Comparison of ENCODE assay signal across 8 mouse cellular contexts in the genomic region with DNA sequence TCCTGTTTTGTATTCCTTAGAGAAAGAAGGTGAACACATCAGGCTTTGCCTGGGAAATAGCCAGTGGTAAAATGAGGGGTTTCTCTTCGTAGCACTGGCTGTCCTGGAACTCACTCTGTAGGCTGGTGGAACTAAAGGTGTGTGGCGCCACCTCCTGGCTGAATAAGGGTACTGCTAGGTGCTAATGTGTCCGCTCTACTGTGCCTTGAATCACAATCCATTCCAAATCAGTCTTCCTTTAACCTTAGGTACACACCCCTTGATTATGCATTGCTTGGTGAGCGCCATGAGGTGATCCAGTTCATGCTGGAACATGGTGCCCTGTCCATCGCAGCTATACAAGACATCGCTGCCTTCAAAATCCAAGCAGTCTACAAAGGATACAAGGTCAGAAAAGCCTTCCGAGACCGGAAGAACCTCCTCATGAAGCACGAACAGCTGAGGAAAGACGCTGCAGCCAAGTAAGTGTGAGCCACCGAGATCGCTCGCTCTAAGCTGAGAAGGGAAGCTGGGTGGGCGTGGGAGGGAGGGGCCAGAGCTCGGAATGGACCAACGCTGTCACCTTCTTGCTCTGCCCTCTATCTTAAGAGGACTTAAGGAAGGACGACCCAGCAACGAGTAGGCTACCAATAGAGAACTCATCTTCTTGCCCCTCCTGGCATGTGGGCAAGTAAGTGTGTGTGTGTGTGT.
DNase-seq lines count a peak whose midpoint lies in the region; ATAC-seq and TF ChIP-seq lines count a peak whose summit lies in the region.

No protein-coding gene starts in this region.

- no peaks in the 10 kb centered on the region for H3K36me3 ChIP-seq in heart, adult 2 months (ENCODE audit: control insufficient read depth, insufficient read depth, low read length)
- H3K36me3 ChIP-seq in stomach, embryonic 15.5 days, result no peaks in the 10 kb centered on the region

- peak; percentile 17 to 50 for DNase-seq in urinary bladder, adult 18-20 months (ENCODE audit: low spot score in 2 of 2)
- no peak for DNase-seq in urinary bladder, postnatal 10 days (ENCODE audit: low spot score)
- peak; percentile 82 for DNase-seq in embryo, embryonic 10 days (ENCODE audit: low spot score)
- peak; percentile 36 to 66 for DNase-seq in heart, adult 2 months
- peak; percentile 7 to 41 for DNase-seq in kidney, adult 8-10 months
- peak; percentile 62 for DNase-seq in liver

- no peaks in the 10 kb centered on the region for H3K9me3 ChIP-seq in stomach, embryonic 15.5 days

- no peaks in the 10 kb centered on the region for H3K79me2 ChIP-seq in heart, adult 2 months (replicated peaks; ENCODE audit: control insufficient read depth, insufficient read depth, low read length)

- no peaks in the 10 kb centered on the region for H3K27me3 ChIP-seq in heart, adult 2 months (ENCODE audit: control insufficient read depth, insufficient read depth, low read length)
- no peaks in the 10 kb centered on the region for H3K27me3 ChIP-seq in stomach, embryonic 15.5 days (replicated peaks)

- no peak overlapping the region for H3K9ac ChIP-seq in heart, adult 2 months (ENCODE audit: low read depth, low read length)
- H3K9ac ChIP-seq in stomach, embryonic 15.5 days, result no peak overlapping the region

- 39% methylated on average over 18 of the region's 18 CpGs for WGBS in heart, adult 2 months
- WGBS in stomach, embryonic 15.5 days, result 45% methylated on average over 18 of the region's 18 CpGs

- TF ChIP-seq EP300 in heart, adult 2 months (IDR thresholded peaks at IDR 0.05; ENCODE audit: insufficient read depth, low read depth, low read length), result 0 out of 2 replicates have a peak, but pooled peaks have one; percentile 50

- ATAC-seq in monocyte, adult 5-6 weeks (replicated peaks; ENCODE audit: insufficient number of reproducible peaks, low FRiP score, low TSS enrichment, poor library complexity, severe bottlenecking), result peak; percentile 70
- ATAC-seq in stomach, embryonic 15.5 days (ENCODE audit: insufficient read depth, low FRiP score, low read depth), result no peak

- H3K4me2 ChIP-seq in stomach, embryonic 15.5 days, result 0 out of 2 replicates have a peak overlapping the region, but pooled peaks have one; percentile 21

- TF ChIP-seq CTCF in heart, adult 2 months (IDR thresholded peaks at IDR 0.05), result peak; percentile 93

- H3K27ac ChIP-seq in heart, adult 2 months, result no peak overlapping the region
- H3K27ac ChIP-seq in stomach, embryonic 15.5 days, result no peak overlapping the region

- intact Hi-C loops in heart, adult 2 months (cut with DNase I), result loop anchor here (1.0 to 10.0 kb wide), 3 partner anchors 182 to 973 kb away; no protein-coding TSS in a partner anchor

- TF ChIP-seq POLR2A in heart, adult 2 months (IDR thresholded peaks at IDR 0.05; ENCODE audit: insufficient read depth, low read depth, low read length), result no peak

- no peak overlapping the region for H3K4me3 ChIP-seq in heart, adult 2 months
- H3K4me3 ChIP-seq in stomach, embryonic 15.5 days (replicated peaks), result no peak overlapping the region

- no peaks in the 10 kb centered on the region; the same call in 1 of the 2 replicates for H3K4me1 ChIP-seq in heart, adult 2 months (ENCODE audit: control insufficient read depth, insufficient read depth, low read length)
- H3K4me1 ChIP-seq in stomach, embryonic 15.5 days, result no peaks in the 10 kb centered on the region
